Mouse (Mus musculus) testis, adult 2 months (tissue): ENCODE results near the gene Egfem1.

Experiments
- CTCF ChIP-seq: fragments of 200-500 bp; IDR thresholded peaks from 2 replicates; pipeline ENCODE4 v1.5.1; 2012; ENCODE audit warnings: low read depth, mild to moderate bottlenecking, inconsistent platforms, low read length, moderate library complexity; ENCODE audit not compliant: control insufficient read depth, insufficient read depth, insufficient replicate concordance
- POLR2A ChIP-seq: fragments of 200-500 bp; IDR thresholded peaks from 2 replicates; pipeline ENCODE4 v1.6.1; 2012; ENCODE audit warnings: low read depth, mild to moderate bottlenecking, inconsistent platforms, low read length, moderate library complexity; ENCODE audit not compliant: control insufficient read depth

- no peak for TF ChIP-seq POLR2A
- TF ChIP-seq CTCF, result no peak
These were observed 211.4 kb downstream of the Egfem1 start for GRCm38 (mm10) chr3:29293230-29293629.
